Mouse (Mus musculus) heart, adult 18-20 months (tissue): ENCODE measurements around the gene Vps13a. TPM values are rescaled to one million over a fixed set of nuclear protein-coding genes. Genes with fewer than 3 reads are reported as not detected.

Source experiments
- DNase-seq, 2 experiments: peaks; one replicate each; pipeline ENCODE4 v3.0.0; 2021 to 2022; ENCODE audit warnings: mixed read lengths in 1 of 2
- total RNA-seq, 2 experiments: library from RNA; stranded (reverse); gene quantifications; 2 replicates each; pipeline ENCODE4 v1.2.3; 2021

Vps13a gene
- total RNA-seq, 2 experiments from 2014 or later = 35.2 to 36.0 TPM

- no peak for DNase-seq
These were observed 201.0 kb downstream of the Vps13a start for GRCm38 (mm10) chr19:16579656-16580260.

GRCm38 (mm10) chr19:16576790-16577189 lies 203.9 kb downstream of the Vps13a start:
- DNase-seq = peak in 1 of 2 experiments; percentile 8

Other genes with a start within 250 kb of the Vps13a start
- gene Foxb2, start 92.9 kb upstream of the Vps13a start, total RNA-seq = not detected
- gene Prune2, start 175.2 kb upstream of the Vps13a start, total RNA-seq = 10 to 100 TPM; 63.5 to 65.9 TPM